Mouse (Mus musculus): ENCODE measurements around the gene Ppt2.

Ppt2 gene

GRCm38 (mm10) chr17:34656666-34657065, 28.4 kb upstream of the Ppt2 start:
- ATAC-seq (ENCODE audit: low TSS enrichment), result no peak

GRCm38 (mm10) chr17:34655581-34655991, 27.3 kb upstream of the Ppt2 start:
- peak; percentile 26; the same call in 1 of the 2 replicates for ATAC-seq (ENCODE audit: low TSS enrichment)

- no peak for ATAC-seq (ENCODE audit: low TSS enrichment)
Observed at GRCm38 (mm10) chr17:34655160-34655559, 26.9 kb upstream of the Ppt2 start.

GRCm38 (mm10) chr17:34654392-34654791, 26.1 kb upstream of the Ppt2 start:
- no peak for ATAC-seq (ENCODE audit: low TSS enrichment)

DNA sequence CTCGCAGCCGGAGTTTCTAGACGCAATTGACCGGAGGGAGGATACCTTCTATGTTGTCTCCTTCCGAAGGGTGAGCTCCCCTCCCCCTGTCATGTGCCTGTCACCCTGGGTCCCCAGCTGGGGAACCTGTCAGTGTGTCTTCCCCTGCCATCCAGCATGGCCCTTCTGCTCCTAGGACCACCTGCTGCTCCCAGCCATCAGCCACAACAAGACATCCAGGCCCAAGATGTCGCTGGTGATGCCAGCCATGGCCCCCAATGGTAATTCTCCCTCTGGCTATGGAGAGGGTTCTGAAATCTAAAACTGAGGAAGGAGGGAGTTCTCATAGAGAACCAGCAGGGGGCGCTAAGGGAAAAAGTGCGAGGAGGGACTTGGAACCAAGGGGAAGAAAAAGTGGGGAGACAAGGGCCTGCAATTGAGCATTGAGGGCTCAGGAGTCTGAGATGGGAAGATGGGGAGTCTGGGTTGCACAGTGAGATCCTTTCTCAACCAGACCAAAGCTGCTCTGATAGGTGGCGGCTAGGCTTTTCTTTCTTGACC, 25.5 kb upstream of the Ppt2 start:
- ATAC-seq (ENCODE audit: low TSS enrichment), result no peak

DNA sequence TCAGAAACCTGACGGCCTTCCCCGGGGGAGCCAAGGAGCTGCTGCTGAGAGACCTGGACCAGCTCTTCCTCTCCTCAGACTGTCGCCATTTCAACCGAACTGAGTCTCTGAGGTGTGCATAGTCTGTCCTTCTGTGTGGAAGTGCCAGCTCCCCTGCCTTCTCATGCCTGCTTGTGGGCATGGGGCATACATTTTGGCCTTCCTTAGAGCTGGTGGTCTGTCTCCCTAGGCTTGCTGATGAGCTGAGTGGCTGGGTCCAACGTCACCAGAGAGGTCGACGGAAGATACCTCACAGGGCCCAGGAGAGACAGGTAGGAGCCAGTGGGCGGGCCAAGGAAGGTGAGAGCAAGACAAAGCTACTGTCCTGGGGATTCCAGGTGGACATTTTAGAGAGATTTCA, 24.7 kb upstream of the Ppt2 start:
- no peak for ATAC-seq (ENCODE audit: low TSS enrichment)

DNA sequence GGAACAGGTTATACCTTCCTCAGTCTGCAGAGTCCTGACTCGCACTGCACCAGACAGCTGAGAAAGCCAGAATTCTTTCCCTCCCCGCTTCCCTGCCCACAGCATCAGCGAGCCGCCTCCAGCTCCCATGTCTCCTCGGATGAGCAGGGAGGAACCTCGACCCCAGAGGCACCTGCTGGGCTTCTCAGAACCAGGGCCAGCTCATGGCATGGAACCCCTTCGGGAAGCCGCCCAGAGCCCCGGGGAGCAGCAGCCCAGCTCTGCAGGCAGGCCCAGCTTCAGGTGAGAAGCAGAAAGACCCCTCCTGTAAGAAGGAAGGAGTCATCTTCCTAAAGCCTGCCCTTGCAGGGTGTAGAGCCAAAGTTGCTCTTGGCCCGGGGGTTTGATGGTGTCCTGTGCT, 24.2 kb upstream of the Ppt2 start:
- ATAC-seq (ENCODE audit: low TSS enrichment), result no peak

DNA sequence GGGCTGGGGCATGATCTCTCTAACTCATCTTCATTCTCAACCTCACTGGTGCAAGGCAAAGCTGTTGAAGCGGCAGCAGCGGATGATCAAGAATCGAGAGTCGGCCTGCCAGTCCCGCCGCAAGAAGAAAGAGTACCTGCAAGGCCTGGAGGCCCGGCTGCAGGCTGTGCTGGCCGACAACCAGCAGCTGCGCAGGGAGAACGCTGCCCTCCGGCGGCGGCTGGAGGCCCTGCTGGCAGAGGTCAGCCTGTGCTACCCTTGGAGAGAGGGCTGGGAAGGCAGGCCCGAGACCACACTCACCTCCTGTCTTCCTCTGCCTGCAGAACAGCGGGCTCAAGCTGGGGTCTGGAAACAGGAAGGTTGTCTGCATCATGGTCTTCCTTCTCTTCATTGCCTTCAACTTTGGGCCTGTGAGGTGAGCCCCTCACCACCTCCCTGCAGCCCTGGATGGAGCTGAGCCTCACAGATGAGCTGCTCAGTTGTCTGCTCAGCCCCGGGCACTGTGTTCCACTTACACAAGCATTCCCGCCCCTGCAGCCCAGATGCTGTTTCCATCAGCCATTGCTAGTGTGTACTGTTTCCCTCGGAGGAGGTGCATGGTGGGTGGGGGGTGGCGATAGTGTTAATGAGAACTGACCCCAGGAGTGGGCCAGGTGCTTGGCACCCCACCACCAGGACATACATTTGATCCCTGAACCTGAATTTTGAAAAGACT, 23.4 kb upstream of the Ppt2 start:
- no peak for ATAC-seq (ENCODE audit: low TSS enrichment)

- ATAC-seq (ENCODE audit: low TSS enrichment), result no peak
Observed at GRCm38 (mm10) chr17:34650781-34651180, 22.5 kb upstream of the Ppt2 start.

DNA sequence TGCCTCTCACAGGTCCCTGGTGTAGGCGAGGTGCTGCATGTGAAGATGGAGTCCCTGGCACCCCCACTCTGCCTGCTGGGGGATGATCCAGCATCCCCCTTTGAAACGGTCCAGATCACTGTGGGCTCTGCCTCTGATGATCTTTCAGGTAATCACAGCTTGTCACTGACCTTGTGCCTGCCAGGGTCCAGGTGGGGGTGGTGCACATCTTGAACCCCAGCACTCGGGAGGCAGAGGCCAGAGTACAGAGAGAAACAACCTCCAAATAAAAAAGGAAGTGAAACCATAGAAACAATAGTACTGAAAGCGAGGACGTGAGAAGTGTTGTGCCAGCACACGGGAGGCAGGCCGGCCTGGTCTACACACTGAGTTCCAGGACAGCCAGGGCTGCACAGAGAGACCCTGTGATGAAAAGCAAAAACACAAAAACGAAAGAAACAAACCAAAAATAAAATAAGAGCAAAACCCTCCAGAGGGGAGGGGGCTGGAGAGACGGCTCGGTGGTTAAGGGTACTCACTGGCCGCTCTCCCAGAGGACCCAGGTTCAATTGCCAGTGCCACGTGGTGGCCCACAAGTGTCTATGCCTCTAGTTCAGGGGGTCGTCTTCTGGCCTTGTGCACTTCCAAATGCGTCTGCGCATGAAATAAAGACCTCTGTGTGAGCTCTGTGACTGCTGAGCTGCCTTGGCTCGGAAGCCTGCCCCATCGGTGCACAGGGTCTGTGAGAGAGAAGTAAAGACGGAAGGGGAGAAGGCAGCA, 21.0 kb upstream of the Ppt2 start:
- ATAC-seq (ENCODE audit: low TSS enrichment), result no peak

DNA sequence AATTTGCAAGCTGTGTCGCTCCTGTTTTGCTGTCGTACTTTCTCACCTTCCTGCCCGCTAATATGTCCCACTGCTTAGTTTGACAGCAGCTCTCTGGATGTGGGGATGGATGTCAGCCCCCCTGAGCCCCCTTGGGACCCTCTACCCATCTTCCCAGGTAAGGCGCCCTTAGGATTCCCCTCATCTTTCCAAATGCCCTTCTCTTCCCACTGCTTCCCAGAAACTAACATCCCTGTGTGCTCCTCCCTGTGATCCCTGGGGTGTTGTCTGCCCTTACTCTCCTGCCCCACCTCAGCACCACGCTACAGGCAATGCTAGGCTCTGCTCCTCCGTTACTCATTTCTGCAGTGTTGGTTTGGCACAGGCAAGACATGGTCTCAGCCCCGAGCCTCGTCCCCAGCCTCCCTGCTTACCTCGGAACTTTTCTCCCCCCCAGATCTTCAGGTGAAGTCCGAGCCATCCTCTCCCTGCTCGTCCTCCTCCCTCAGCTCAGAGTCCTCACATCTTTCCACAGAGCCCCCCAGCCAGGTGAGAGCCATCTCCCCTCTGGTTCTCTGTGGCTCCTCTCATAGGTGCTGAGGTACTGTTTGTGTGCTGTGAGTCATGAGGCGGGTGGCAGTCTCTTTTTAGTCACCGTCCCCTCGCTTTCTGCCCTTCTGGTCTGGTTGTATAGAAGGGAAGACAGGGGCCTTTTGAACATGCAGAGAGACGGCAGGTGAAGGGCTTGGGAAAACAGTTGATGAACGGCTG, 20.0 kb upstream of the Ppt2 start:
- no peak for ATAC-seq (ENCODE audit: low TSS enrichment)

GRCm38 (mm10) chr17:34646906-34647787, 18.8 kb upstream of the Ppt2 start, which contains the start of gene Atf6b:
Gene Atf6b (plus strand): TSS chr17:34647146.
- peak; percentile 83 for ATAC-seq (ENCODE audit: low TSS enrichment)

GRCm38 (mm10) chr17:34645831-34646511, 17.7 kb upstream of the Ppt2 start:
- no peak for ATAC-seq (ENCODE audit: low TSS enrichment)

DNA sequence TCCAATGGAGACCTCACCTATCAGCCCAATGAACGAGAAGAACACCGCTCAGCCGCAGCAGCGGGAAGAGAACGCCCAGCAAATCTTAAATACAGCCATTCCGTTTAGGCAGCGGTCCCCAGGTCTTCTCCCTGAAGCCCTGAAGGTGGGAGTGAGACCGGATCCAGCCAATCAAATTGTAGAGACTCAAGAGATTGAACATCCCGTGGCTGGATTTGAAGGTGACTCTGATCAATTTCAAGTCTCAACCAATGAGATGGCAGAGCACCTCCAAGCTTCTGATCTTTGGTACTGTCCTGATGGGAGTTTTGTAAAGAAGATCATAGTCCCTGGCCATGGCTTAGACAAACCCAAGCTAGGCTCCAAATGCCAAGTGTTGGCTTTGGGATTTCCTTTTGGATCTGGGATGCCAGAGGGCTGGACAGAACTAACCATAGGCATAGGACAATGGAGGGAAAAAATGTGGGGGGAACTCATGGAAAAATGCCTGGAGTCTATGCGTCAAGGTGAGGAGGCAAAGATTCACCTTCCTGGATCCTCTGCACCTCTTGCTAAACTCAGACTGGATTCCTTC, 17.0 kb upstream of the Ppt2 start:
- no peak for ATAC-seq (ENCODE audit: low TSS enrichment)

DNA sequence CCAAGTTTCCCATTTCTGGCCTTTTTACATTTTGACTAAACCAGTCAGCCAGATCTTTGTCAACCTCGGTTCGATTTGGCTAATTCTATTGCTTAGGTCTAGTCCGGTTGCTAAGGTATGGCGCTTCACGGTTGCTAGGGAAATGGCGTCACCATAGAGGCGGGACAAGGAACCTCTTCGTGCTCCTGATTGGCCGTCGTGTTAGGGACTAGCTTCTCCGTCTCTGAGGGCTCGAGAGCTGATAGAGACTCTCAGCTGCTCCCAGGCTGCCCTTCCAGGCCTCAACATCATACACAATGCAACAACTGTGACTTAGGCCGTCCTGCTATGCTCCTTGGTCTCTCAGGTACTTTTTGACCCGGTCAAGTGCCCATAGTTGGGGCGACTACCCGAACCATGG, 16.3 kb upstream of the Ppt2 start, which contains the start of gene Fkbpl:
TSS of gene Fkbpl (plus strand) at position 157 of the 400 bp plus-strand sequence.
- ATAC-seq (ENCODE audit: low TSS enrichment), result peak; percentile 84

DNA sequence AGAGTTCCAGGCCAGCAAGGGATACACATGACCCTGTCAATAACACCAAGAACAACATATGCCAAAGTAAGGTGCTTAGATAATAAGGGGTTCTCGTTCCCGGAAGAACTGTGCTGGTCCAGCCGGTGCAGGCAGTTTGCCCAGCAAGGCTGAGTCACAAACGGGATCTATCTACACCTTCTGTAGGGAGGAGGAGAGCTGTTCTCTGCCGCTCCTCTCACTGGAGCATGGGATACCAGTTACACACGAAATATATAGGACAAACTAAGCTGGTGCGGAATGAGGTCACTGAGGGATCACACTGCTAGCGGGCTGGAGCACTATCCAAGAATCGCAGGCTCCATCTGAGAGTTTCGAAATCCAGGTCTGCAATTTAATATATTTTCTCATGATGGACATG, 15.6 kb upstream of the Ppt2 start:
- ATAC-seq (ENCODE audit: low TSS enrichment), result peak; percentile 39; the same call in 1 of the 2 replicates

- ATAC-seq (ENCODE audit: low TSS enrichment), result no peak
Observed at GRCm38 (mm10) chr17:34643379-34643778, 15.1 kb upstream of the Ppt2 start.

DNA sequence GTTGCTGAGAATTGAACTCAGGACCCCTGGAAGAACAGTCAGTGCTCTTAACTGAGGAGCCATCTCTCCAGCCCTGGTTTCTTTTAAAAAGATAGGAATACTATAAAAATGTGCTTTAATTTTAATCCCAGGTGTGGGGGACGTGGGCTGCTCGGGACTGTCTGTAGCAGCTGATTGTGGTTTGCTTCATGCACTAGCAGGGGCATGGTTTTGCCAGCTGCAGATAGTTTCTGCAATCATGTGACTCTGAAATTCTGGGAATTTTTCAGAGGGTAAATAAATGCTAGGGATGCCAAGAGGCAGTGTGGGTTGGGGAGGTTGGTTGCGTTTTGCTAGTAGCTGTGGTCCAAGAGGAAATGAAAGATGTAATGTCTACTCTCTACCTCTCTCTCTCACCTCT, 13.6 kb upstream of the Ppt2 start:
- ATAC-seq (ENCODE audit: low TSS enrichment), result no peak

DNA sequence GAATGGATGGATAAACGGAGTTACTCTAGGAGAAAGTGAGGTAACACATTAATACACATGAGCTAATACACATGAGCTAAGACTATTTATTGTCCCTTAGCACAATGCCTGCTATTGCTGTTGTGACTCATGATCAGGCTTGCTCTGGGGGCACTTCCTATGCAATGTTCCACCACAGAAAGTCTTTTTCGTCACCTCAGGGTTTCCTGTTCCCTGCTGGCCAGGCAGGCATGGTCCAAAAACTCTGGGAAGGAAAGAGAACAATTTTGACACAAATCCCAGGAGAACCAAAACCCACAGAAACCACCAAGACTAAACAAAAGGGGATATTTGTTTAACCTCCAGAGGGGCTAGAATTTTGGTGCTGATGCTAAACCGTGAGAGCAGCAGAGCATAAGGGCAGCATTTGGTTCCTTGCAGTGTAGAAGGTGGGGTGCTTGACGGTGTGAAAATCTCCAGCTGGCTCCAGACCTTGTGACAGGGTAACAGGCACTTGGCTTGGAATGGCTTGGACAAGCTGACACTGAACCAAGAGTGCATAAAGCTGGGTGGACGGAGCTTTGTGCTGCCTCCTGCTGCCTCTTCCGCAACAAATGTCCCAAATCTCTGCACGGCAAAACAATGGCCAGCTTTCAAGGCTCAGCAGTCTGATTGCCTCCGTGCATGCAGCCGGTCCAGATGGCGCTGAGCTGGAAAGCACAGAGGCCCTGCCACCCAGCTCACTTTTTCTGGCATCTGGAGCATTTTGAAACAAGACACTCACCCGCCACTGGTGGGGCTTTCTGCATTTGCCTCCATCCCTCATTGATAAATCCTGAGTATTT, 12.7 kb upstream of the Ppt2 start:
- peak; percentile 43 for ATAC-seq (ENCODE audit: low TSS enrichment)

Data from frontal cortex, adult (tissue).